Mouse (Mus musculus): ENCODE measurements at regions not wholly inside any gene's neighbourhood (a gene's known extent, or its start where the extent isn't known, plus 50 kb on each side); places are given as distances from the start of the nearest gene placed in this dataset.

DNA sequence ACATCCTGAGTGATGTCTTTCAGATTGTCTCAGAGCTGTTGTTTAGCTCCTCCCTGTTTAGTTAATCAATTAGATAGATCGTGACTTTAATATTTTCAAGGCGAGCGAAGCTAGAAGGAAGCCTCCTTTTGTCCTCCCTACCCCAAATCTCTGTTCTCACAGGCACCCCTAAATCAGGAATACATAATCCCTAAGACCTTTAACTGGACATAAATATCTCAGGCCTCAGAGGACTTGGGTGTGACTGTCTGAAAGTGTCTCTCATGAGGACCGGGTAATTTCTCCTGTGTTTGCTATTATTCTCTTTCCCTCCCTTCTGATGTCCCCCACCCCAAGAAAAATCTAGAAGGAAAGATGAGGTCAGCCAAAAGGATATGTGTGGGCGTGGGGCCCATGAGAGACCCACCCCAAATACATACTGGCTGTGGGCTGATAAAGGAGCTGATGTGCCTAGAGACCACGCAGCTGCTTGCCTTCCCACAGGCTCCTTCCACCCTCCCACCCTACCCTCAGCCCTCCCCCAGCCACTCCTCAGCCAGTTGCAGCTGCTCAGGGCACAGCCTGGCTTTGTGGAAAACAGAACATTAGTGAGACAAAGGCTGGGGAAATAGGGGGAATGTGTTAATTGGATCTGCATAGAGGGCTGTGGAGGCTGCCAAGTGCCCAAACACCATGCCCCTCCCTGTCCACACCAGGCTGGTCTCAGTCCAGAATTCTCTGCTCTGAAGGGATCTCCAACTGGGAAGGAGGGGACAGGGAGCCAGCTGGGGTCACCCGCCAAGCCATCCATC lies 146.2 kb upstream of the Sh3bp4 start:
- WGBS, result 44% methylated on average over 7 of the region's 7 CpGs
- Histone ChIP-seq H3K27me3 (replicated peaks; ENCODE audit: control insufficient read depth, insufficient read depth, low read length) (no peaks in the 10 kb centered on the region), H3K9me3 (ENCODE audit: control insufficient read depth, low read length) (no peaks in the 10 kb centered on the region), H3K4me2 (ENCODE audit: low read length) (no peak overlapping the region), H3K27ac (ENCODE audit: low read depth, low read length) (no peak overlapping the region), H3K4me1 (ENCODE audit: control insufficient read depth, insufficient read depth, low read depth, low read length) (peaks cover 5% of the 10 kb centered on the region; the same call in 1 of the 2 replicates), H3K4me3 (ENCODE audit: low read length) (no peak overlapping the region), H3K36me3 (ENCODE audit: control insufficient read depth, insufficient read depth, low read length) (no peaks in the 10 kb centered on the region), H3K9ac (ENCODE audit: low read depth, low read length) (no peak overlapping the region)
- ATAC-seq, result peak; percentile 96

DNA sequence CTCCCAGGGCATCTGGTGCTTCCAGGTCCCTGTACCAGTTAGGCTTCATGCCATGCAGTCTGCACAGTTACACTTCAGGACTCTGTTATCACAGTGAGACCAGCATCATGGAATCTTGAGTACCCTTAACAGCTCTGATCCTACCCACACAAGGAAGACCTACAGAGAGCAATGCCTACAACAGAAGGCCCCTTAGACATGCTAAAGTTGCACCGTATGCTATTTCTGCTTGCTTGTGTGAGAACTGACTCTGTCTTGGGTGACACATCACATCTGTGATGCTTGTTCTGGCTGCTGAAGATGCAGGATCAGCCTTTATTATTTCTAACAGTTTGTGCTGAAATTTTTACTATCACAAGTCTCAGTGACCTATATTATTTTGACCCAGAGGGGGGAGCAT lies 135.0 kb upstream of the Sh3bp4 start:
- ATAC-seq, result no peak
- Histone ChIP-seq H3K4me2 (ENCODE audit: low read length) (no peak overlapping the region), H3K9ac (ENCODE audit: low read depth, low read length) (no peak overlapping the region), H3K27ac (ENCODE audit: low read depth, low read length) (no peak overlapping the region), H3K4me1 (ENCODE audit: control insufficient read depth, insufficient read depth, low read depth, low read length) (peaks cover 10% of the 10 kb centered on the region), H3K27me3 (replicated peaks; ENCODE audit: control insufficient read depth, insufficient read depth, low read length) (no peaks in the 10 kb centered on the region), H3K9me3 (ENCODE audit: control insufficient read depth, low read length) (0 out of 2 replicates have a peak, but pooled peaks cover 2% of the 10 kb centered on the region), H3K36me3 (ENCODE audit: control insufficient read depth, insufficient read depth, low read length) (no peaks in the 10 kb centered on the region), H3K4me3 (ENCODE audit: low read length) (no peak overlapping the region)
- WGBS, result 91% methylated on average over 1 of the region's 1 CpGs

DNA sequence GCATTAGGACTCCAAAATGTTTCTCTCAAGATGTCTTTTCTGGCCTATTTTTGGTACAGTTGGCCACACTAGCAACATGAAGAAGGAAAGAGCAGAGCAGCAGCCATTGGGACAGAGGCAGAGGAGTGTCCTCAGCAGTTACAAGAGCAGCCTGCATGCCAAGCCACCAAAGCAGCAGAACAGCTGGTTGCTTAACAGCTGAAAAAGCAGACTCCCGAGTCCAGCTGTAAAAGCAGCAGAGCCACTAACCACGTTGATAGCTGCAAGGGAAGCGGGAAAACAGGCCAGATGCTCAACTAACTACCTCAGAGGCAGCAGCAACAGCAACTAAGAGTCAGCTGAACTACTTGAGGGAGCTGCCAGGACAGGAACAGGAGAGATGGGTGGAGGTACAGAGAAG lies 134.4 kb upstream of the Sh3bp4 start:
- H3K27ac ChIP-seq (ENCODE audit: low read depth, low read length), result no peak overlapping the region
- H3K4me1 ChIP-seq (ENCODE audit: control insufficient read depth, insufficient read depth, low read depth, low read length), result peaks cover 10% of the 10 kb centered on the region
- 0 out of 2 replicates have a peak, but pooled peaks cover 2% of the 10 kb centered on the region for H3K9me3 ChIP-seq (ENCODE audit: control insufficient read depth, low read length)
- ATAC-seq, result no peak
- WGBS, result 90% methylated on average over 3 of the region's 3 CpGs
- no peaks in the 10 kb centered on the region for H3K27me3 ChIP-seq (replicated peaks; ENCODE audit: control insufficient read depth, insufficient read depth, low read length)
- no peaks in the 10 kb centered on the region for H3K36me3 ChIP-seq (ENCODE audit: control insufficient read depth, insufficient read depth, low read length)
- no peak overlapping the region for H3K9ac ChIP-seq (ENCODE audit: low read depth, low read length)
- no peak overlapping the region for H3K4me2 ChIP-seq (ENCODE audit: low read length)
- H3K4me3 ChIP-seq (ENCODE audit: low read length), result no peak overlapping the region

DNA sequence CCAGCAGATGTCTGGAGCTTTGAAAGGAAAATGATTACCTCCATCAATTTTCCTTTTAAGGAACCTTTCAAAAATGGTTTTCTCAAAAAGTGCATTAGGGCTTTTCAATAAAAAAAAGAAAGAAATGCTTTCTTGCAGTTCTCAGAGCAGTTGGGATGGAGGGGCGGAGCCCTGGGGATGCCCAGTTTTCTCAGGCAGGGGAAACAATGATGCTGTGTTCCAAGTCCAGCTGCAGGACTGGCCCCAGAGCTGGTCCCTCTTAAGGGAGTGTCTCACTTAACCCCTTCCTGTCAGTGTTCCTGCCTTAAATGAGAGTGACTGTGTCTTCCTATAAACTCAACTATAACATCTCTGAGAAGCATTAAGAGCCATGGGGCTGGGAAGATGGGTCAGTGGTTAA lies 132.9 kb upstream of the Sh3bp4 start:
- WGBS, result 68% methylated on average over 1 of the region's 1 CpGs
- peak; percentile 74; the same call in 1 of the 2 replicates for ATAC-seq
- H3K9me3 ChIP-seq (ENCODE audit: control insufficient read depth, low read length), result 0 out of 2 replicates have a peak, but pooled peaks cover 2% of the 10 kb centered on the region
- H3K4me3 ChIP-seq (ENCODE audit: low read length), result no peak overlapping the region
- no peak overlapping the region for H3K4me2 ChIP-seq (ENCODE audit: low read length)
- no peak overlapping the region for H3K9ac ChIP-seq (ENCODE audit: low read depth, low read length)
- peaks cover 10% of the 10 kb centered on the region for H3K4me1 ChIP-seq (ENCODE audit: control insufficient read depth, insufficient read depth, low read depth, low read length)
- H3K27me3 ChIP-seq (replicated peaks; ENCODE audit: control insufficient read depth, insufficient read depth, low read length), result no peaks in the 10 kb centered on the region
- no peak overlapping the region for H3K27ac ChIP-seq (ENCODE audit: low read depth, low read length)
- no peaks in the 10 kb centered on the region for H3K36me3 ChIP-seq (ENCODE audit: control insufficient read depth, insufficient read depth, low read length)

DNA sequence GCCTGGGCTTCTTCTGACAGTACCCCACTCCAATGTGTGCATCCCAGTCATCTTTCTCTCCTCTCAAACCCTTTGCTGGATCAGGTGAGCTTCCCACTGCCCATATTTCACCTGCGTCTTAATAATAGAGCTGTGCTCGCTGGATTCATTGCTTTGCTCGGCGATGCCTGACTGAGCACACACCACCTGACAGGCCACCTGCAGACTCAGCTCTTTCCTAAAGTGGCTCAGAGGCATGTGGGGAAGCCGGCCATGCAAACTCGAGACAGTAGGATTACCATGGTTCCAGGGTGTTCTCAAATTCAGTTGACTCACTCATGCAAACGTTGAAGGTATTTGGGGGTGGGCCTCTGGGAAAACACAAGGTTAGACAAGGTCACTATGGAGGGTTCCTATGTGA lies 131.8 kb upstream of the Sh3bp4 start:
- no peak overlapping the region for H3K27ac ChIP-seq (ENCODE audit: low read depth, low read length)
- H3K4me2 ChIP-seq (ENCODE audit: low read length), result no peak overlapping the region
- WGBS, result 56% methylated on average over 7 of the region's 7 CpGs
- peaks cover 13% of the 10 kb centered on the region for H3K4me1 ChIP-seq (ENCODE audit: control insufficient read depth, insufficient read depth, low read depth, low read length)
- H3K4me3 ChIP-seq (ENCODE audit: low read length), result no peak overlapping the region
- H3K9me3 ChIP-seq (ENCODE audit: control insufficient read depth, low read length), result 0 out of 2 replicates have a peak, but pooled peaks cover 2% of the 10 kb centered on the region
- peak; percentile 61 for ATAC-seq
- no peaks in the 10 kb centered on the region for H3K36me3 ChIP-seq (ENCODE audit: control insufficient read depth, insufficient read depth, low read length)
- no peak overlapping the region for H3K9ac ChIP-seq (ENCODE audit: low read depth, low read length)
- no peaks in the 10 kb centered on the region for H3K27me3 ChIP-seq (replicated peaks; ENCODE audit: control insufficient read depth, insufficient read depth, low read length)

DNA sequence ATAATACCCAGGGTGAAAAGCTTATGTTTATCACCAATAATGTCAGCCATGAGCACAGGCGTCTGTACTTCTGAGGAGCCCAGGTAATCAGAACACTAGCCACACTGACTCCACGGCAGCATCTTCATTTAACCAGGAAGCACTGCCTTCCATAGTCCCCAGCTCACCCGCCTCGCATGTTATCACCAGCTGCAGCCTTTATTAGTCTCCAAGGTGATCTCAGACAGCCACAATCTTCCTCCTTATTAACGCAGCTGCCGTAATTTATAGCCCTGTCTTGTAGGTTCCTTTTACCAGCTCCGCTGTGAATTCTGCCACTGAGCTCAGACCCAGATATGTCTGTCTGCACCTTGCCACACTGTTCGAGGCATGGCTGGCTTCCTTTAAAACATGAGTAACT lies 127.2 kb upstream of the Sh3bp4 start:
- no peak for ATAC-seq
- H3K4me3 ChIP-seq (ENCODE audit: low read length), result no peak overlapping the region
- H3K9me3 ChIP-seq (ENCODE audit: control insufficient read depth, low read length), result no peaks in the 10 kb centered on the region
- no peak overlapping the region for H3K9ac ChIP-seq (ENCODE audit: low read depth, low read length)
- H3K27me3 ChIP-seq (replicated peaks; ENCODE audit: control insufficient read depth, insufficient read depth, low read length), result no peaks in the 10 kb centered on the region
- peaks cover 3% of the 10 kb centered on the region; the same call in 1 of the 2 replicates for H3K4me1 ChIP-seq (ENCODE audit: control insufficient read depth, insufficient read depth, low read depth, low read length)
- H3K4me2 ChIP-seq (ENCODE audit: low read length), result no peak overlapping the region
- 38% methylated on average over 8 of the region's 8 CpGs for WGBS
- 0 out of 2 replicates have a peak overlapping the region, but pooled peaks have one; percentile 29 for H3K27ac ChIP-seq (ENCODE audit: low read depth, low read length)
- H3K36me3 ChIP-seq (ENCODE audit: control insufficient read depth, insufficient read depth, low read length), result no peaks in the 10 kb centered on the region

DNA sequence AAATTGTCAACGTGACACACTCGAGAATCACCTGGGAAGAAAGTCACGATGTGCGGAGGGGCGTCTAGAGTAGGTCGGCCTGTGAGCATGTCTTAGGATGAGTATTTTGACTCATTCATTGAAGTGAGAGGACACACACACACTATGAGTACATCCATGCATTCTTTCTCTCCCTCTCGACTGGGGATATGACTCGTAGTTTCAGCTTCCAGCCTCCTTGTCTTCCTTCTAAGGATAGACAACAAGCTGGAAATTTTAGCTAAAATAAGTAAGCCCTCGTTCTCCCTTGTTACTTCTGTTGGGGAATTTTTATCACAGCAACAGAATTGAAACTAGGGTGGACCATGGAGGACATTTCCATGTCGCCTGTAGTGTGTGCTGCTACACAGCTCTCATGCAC lies 124.3 kb upstream of the Sh3bp4 start:
- no peak for ATAC-seq
- no peak overlapping the region for H3K4me3 ChIP-seq (ENCODE audit: low read length)
- no peaks in the 10 kb centered on the region for H3K27me3 ChIP-seq (replicated peaks; ENCODE audit: control insufficient read depth, insufficient read depth, low read length)
- H3K4me1 ChIP-seq (ENCODE audit: control insufficient read depth, insufficient read depth, low read depth, low read length), result peaks cover 3% of the 10 kb centered on the region; the same call in 1 of the 2 replicates
- WGBS, result 91% methylated on average over 10 of the region's 10 CpGs
- 0 out of 2 replicates have a peak, but pooled peaks cover 8% of the 10 kb centered on the region for H3K9me3 ChIP-seq (ENCODE audit: control insufficient read depth, low read length)
- H3K9ac ChIP-seq (ENCODE audit: low read depth, low read length), result no peak overlapping the region
- H3K4me2 ChIP-seq (ENCODE audit: low read length), result no peak overlapping the region
- H3K27ac ChIP-seq (ENCODE audit: low read depth, low read length), result no peak overlapping the region
- no peaks in the 10 kb centered on the region for H3K36me3 ChIP-seq (ENCODE audit: control insufficient read depth, insufficient read depth, low read length)

DNA sequence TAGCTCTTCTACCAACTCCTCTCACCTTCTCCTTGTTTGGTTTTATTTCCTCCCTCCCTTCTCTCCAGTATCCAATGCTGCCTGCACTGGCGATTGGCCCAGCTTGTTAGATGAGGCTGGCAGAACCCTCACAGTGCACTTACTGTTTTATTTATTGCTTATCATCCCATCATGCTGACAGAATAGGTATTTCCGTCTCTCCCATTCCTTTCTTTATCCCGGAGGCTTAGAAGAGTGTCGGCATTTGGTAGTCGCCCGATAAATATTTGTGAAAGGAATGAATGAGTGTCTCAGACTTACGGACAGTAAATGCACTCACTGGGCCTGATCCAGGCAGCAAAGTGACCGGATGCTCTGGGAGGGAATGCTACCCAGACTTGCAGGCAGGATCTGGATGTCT lies 123.8 kb upstream of the Sh3bp4 start:
- Histone ChIP-seq H3K4me1 (ENCODE audit: control insufficient read depth, insufficient read depth, low read depth, low read length) (peaks cover 3% of the 10 kb centered on the region; the same call in 1 of the 2 replicates), H3K9ac (ENCODE audit: low read depth, low read length) (no peak overlapping the region), H3K4me3 (ENCODE audit: low read length) (no peak overlapping the region), H3K27me3 (replicated peaks; ENCODE audit: control insufficient read depth, insufficient read depth, low read length) (no peaks in the 10 kb centered on the region), H3K9me3 (ENCODE audit: control insufficient read depth, low read length) (0 out of 2 replicates have a peak, but pooled peaks cover 8% of the 10 kb centered on the region), H3K36me3 (ENCODE audit: control insufficient read depth, insufficient read depth, low read length) (no peaks in the 10 kb centered on the region), H3K27ac (ENCODE audit: low read depth, low read length) (no peak overlapping the region), H3K4me2 (ENCODE audit: low read length) (no peak overlapping the region)
- WGBS, result 79% methylated on average over 8 of the region's 8 CpGs
- no peak for ATAC-seq

DNA sequence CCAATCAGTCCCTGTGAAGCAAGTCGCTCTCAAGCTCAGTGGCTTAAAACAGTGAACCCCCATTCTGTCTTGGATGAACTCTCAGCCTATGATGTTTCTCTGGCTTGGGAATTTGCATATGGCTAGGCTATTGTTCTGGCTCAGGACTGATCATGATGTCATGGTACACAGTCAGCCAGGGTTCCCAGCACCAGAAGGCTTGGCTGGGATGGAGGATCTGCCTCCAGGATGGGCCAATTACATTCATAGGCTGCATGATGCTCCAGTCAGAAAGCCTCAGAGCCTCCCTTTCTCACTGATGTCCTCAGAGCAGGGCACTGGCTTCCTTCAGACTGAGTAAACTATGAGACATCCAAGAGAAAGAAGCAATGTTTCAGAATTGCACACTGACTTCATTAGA lies 120.3 kb upstream of the Sh3bp4 start:
- H3K4me1 ChIP-seq (ENCODE audit: control insufficient read depth, insufficient read depth, low read depth, low read length), result no peaks in the 10 kb centered on the region
- no peak overlapping the region for H3K27ac ChIP-seq (ENCODE audit: low read depth, low read length)
- H3K36me3 ChIP-seq (ENCODE audit: control insufficient read depth, insufficient read depth, low read length), result no peaks in the 10 kb centered on the region
- no peak overlapping the region for H3K4me3 ChIP-seq (ENCODE audit: low read length)
- no peak overlapping the region for H3K4me2 ChIP-seq (ENCODE audit: low read length)
- H3K27me3 ChIP-seq (replicated peaks; ENCODE audit: control insufficient read depth, insufficient read depth, low read length), result no peaks in the 10 kb centered on the region
- WGBS, result 64% methylated on average over 1 of the region's 1 CpGs
- 0 out of 2 replicates have a peak, but pooled peaks cover 8% of the 10 kb centered on the region for H3K9me3 ChIP-seq (ENCODE audit: control insufficient read depth, low read length)
- no peak overlapping the region for H3K9ac ChIP-seq (ENCODE audit: low read depth, low read length)
- ATAC-seq, result no peak

Data from hindbrain, embryonic 16.5 days (tissue).